Mouse (Mus musculus): ENCODE data around the gene Cfap298. TPM values are rescaled to one million over a fixed set of nuclear protein-coding genes. Genes with fewer than 3 reads are reported as not detected.

Cfap298 gene
- polyA plus RNA-seq (2017; shearing (Covaris generic)) = 44.1 TPM

GRCm38 (mm10) chr16:90934687-90935328, at the start of gene Cfap298:
Gene Cfap298, minus strand, starts transcription at chr16:90935114.

Other genes with a start within 250 kb of the Cfap298 start
- gene Mis18a, start 207.7 kb downstream of the Cfap298 start, polyA plus RNA-seq (2017; shearing (Covaris generic)) = 51.3 TPM
- gene Mrap, start 196.9 kb downstream of the Cfap298 start, polyA plus RNA-seq (2017; shearing (Covaris generic)) = not detected
- gene Urb1, start 124.7 kb downstream of the Cfap298 start, polyA plus RNA-seq (2017; shearing (Covaris generic)) = 18.2 TPM
- gene Eva1c, start 108.4 kb downstream of the Cfap298 start, polyA plus RNA-seq (2017; shearing (Covaris generic)) = not detected
- gene Synj1, start 76.2 kb upstream of the Cfap298 start, polyA plus RNA-seq (2017; shearing (Covaris generic)) = 54.9 TPM
- 48.4 TPM for gene Paxbp1, start 109.4 kb upstream of the Cfap298 start, polyA plus RNA-seq (2017; shearing (Covaris generic))
- 0.24 TPM for gene 4932438H23Rik, start 160.0 kb upstream of the Cfap298 start, polyA plus RNA-seq (2017; shearing (Covaris generic))